Mouse (Mus musculus) left cerebral cortex, adult 2 months (tissue): ENCODE measurements around the gene Trim2. TPM values are rescaled to one million over a fixed set of nuclear protein-coding genes. Genes with fewer than 3 reads are reported as not detected.
A peak's percentile ranks its signal among the peaks of the same experiment; 100 is the strongest.

Experiments used
- DNase-seq, 2 experiments: peaks; one replicate each; pipeline ENCODE4 v3.0.0; 2021 to 2022; ENCODE audit warnings: low spot score in 2 of 2, mixed read lengths in 1 of 2; ENCODE audit errors: extremely low spot score in 1 of 2
- H3K27ac ChIP-seq: fragments of 200-600 bp; 2 replicates; pipeline ENCODE4 v1.8.1; 2022
- H3K4me3 ChIP-seq: fragments of 200-600 bp; 2 replicates; pipeline ENCODE4 v1.8.1; 2022
- CTCF ChIP-seq: fragments of 200-600 bp; IDR thresholded peaks from 2 replicates; pipeline ENCODE4 v1.8.1; 2022; ENCODE audit warnings: antibody characterized with exemption, mild to moderate bottlenecking, moderate library complexity
- intact Hi-C: fragments of 180-260 bp; cut with DNase I; formaldehyde crosslinking; loops from one replicate; pipeline ENCODE4 v1.15.1; 2025
- total RNA-seq, 2 experiments: library from RNA; stranded (reverse); gene quantifications; 2 replicates each; pipeline ENCODE4 v1.2.3; 2021

Gene Trim2
- total RNA-seq, 2 experiments from 2014 or later: 246 to 280 TPM

GRCm38 (mm10) chr3:84302273-84302672 lies 4.4 kb downstream of the Trim2 start:
- intact Hi-C loops: no loop called here
- no peak overlapping the region for H3K27ac ChIP-seq
- DNase-seq: peak; percentile 33 to 37
- peak; percentile 49 for TF ChIP-seq CTCF
- no peak overlapping the region for H3K4me3 ChIP-seq

- Histone ChIP-seq H3K4me3 (no peak overlapping the region), H3K27ac (no peak overlapping the region)
- intact Hi-C loops: no loop called here
Observed at GRCm38 (mm10) chr3:84301674-84302073, 5.0 kb downstream of the Trim2 start.

GRCm38 (mm10) chr3:84298186-84298585 lies 8.5 kb downstream of the Trim2 start:
- Histone ChIP-seq H3K4me3 (no peak overlapping the region), H3K27ac (no peak overlapping the region)
- no peak for DNase-seq
- no peak for TF ChIP-seq CTCF
- intact Hi-C loops: no loop called here

More at GRCm38 (mm10) chr3:84301674-84302073, 5.0 kb downstream of the Trim2 start:
- no peak for TF ChIP-seq CTCF
- no peak for DNase-seq

- DNase-seq: no peak
- no peak overlapping the region for H3K27ac ChIP-seq
- no peak for TF ChIP-seq CTCF
Observed at GRCm38 (mm10) chr3:84296676-84297075, 10.0 kb downstream of the Trim2 start.

GRCm38 (mm10) chr3:84294734-84295133 lies 11.9 kb downstream of the Trim2 start:
- no peak for TF ChIP-seq CTCF
- Histone ChIP-seq H3K27ac (no peak overlapping the region), H3K4me3 (no peak overlapping the region)
- intact Hi-C loops: no loop called here
- DNase-seq: no peak

More at GRCm38 (mm10) chr3:84296676-84297075, 10.0 kb downstream of the Trim2 start:
- H3K4me3 ChIP-seq: no peak overlapping the region
- intact Hi-C loops: no loop called here

GRCm38 (mm10) chr3:84293666-84294595 lies 12.7 kb downstream of the Trim2 start:
- no peak for DNase-seq
- Histone ChIP-seq H3K27ac (no peak overlapping the region), H3K4me3 (no peak overlapping the region)
- TF ChIP-seq CTCF: no peak
- intact Hi-C loops: no loop called here

- Histone ChIP-seq H3K27ac (peak overlapping the region; percentile 44; the same call in 1 of the 2 replicates), H3K4me3 (no peak overlapping the region)
- intact Hi-C loops: no loop called here
- TF ChIP-seq CTCF: no peak
- DNase-seq: no peak
Observed at GRCm38 (mm10) chr3:84292238-84292637, 14.4 kb downstream of the Trim2 start.

- TF ChIP-seq CTCF: no peak
- intact Hi-C loops: no loop called here
- DNase-seq: no peak
- no peak overlapping the region for H3K27ac ChIP-seq
- H3K4me3 ChIP-seq: no peak overlapping the region
Observed at GRCm38 (mm10) chr3:84288931-84289330, 17.7 kb downstream of the Trim2 start.

- H3K4me3 ChIP-seq: no peak overlapping the region
- H3K27ac ChIP-seq: no peak overlapping the region
- no peak for DNase-seq
- TF ChIP-seq CTCF: no peak
- intact Hi-C loops: no loop called here
Observed at GRCm38 (mm10) chr3:84287256-84287655, 19.4 kb downstream of the Trim2 start.

GRCm38 (mm10) chr3:84286311-84286710 lies 20.4 kb downstream of the Trim2 start:
- Histone ChIP-seq H3K27ac (no peak overlapping the region), H3K4me3 (no peak overlapping the region)
- TF ChIP-seq CTCF: no peak
- intact Hi-C loops: no loop called here
- DNase-seq: no peak

GRCm38 (mm10) chr3:84284796-84285195 lies 21.9 kb downstream of the Trim2 start:
- TF ChIP-seq CTCF: no peak
- intact Hi-C loops: no loop called here
- DNase-seq: no peak
- H3K27ac ChIP-seq: no peak overlapping the region
- H3K4me3 ChIP-seq: no peak overlapping the region

GRCm38 (mm10) chr3:84283524-84283923 lies 23.2 kb downstream of the Trim2 start:
- H3K27ac ChIP-seq: no peak overlapping the region
- no peak for TF ChIP-seq CTCF
- no peak overlapping the region for H3K4me3 ChIP-seq
- no peak for DNase-seq
- intact Hi-C loops: no loop called here
